Mouse (Mus musculus) megakaryocyte-erythroid progenitor cell, adult 5-6 weeks (primary cell): Measurements from ENCODE around the gene Mtmr3. TPM values are rescaled to one million over a fixed set of nuclear protein-coding genes. Genes with fewer than 3 reads are reported as not detected.

ENCODE experiments used
- ATAC-seq: replicated peaks from 2 replicates; pipeline ENCODE4 v1.8.0; 2016; ENCODE audit warnings: mild to moderate bottlenecking, inconsistent platforms; ENCODE audit not compliant: severe bottlenecking, poor library complexity, low FRiP score, low TSS enrichment
- total RNA-seq, 2 experiments: library from RNA; stranded (forward) in 1 of 2; stranded (reverse) in 1 of 2; fragments of 200-1000, 215-1000 nt in 1 of 2; fragments of >200 nt in 1 of 2; fragmentation: Nextera tagmentation in 1 of 2; gene quantifications; 2 replicates each; pipeline ENCODE4 v1.2.3; 2014 to 2017

Mtmr3 gene
- total RNA-seq, 2 experiments from 2014 or later = 29.1 to 34.7 TPM

DNA sequence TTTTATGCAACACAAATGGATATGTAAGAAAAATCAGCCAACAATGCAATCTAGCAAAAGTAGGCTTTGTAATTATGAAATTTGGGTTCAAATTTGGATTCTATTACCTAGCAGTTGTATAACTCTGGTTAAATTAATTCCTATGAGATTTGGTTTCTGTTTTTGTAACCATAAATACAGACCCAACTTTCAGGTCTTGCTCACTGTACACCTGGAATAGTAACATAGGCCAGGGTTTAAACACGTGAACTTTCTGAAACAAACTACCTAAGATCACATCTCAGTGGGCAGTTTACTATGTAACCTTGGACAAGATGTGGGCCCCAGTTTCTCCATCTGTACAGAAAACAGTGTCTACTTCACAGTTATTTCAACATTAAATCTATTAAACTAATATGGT is 157.3 kb downstream of the Mtmr3 start:
- ATAC-seq = no peak

DNA sequence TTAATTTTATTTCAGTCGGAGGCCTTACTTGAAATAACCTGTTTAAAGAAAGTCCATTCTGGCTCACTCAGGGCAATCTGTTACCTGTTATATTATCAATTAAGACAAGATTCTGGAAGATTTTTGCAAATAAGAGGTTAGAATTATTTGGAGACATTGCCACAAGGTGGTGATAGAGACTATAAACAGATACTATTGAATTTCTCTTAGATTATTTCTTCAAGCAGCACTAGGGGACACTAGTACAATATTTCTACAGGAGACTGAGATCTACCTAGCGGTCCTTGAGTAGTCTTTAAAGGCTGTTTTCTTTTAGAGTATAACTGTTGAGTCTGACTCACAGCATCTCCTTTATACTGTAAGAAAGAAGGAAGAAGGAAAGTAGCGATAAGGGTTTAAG is 158.0 kb downstream of the Mtmr3 start:
- ATAC-seq = no peak

GRCm38 (mm10) chr11:4434461-4434860 is 160.2 kb downstream of the Mtmr3 start:
- no peak for ATAC-seq

Other genes starting within 250 kb of the Mtmr3 start
- not detected in 2 replicates for gene Hormad2, start 153.8 kb downstream of the Mtmr3 start, total RNA-seq (2014; fragmentation: Nextera tagmentation)
- 0.42 and 0.66 TPM in 2 replicates for gene Hormad2, start 153.8 kb downstream of the Mtmr3 start, total RNA-seq (2017)
- gene Gm11032, start 25.2 kb upstream of the Mtmr3 start, total RNA-seq (2014; fragmentation: Nextera tagmentation) = not detected in 2 replicates
- gene Gm11032, start 25.2 kb upstream of the Mtmr3 start, total RNA-seq (2017) = not detected in 2 replicates
- 29.8 and 44.7 TPM in 2 replicates for gene Ascc2, start 42.9 kb upstream of the Mtmr3 start, total RNA-seq (2014; fragmentation: Nextera tagmentation)
- 20.7 and 22.6 TPM in 2 replicates for gene Ascc2, start 42.9 kb upstream of the Mtmr3 start, total RNA-seq (2017)
- 465 and 535 TPM in 2 replicates for gene Uqcr10, start 109.5 kb upstream of the Mtmr3 start, total RNA-seq (2014; fragmentation: Nextera tagmentation)
- gene Uqcr10, start 109.5 kb upstream of the Mtmr3 start, total RNA-seq (2017) = 83.7 and 121 TPM in 2 replicates
- gene Zmat5, start 109.8 kb upstream of the Mtmr3 start, total RNA-seq (2014; fragmentation: Nextera tagmentation) = 24.5 and 37.3 TPM in 2 replicates
- gene Zmat5, start 109.8 kb upstream of the Mtmr3 start, total RNA-seq (2017) = 3.4 and 8.1 TPM in 2 replicates
- not detected in 2 replicates for gene Cabp7, start 151.9 kb upstream of the Mtmr3 start, total RNA-seq (2014; fragmentation: Nextera tagmentation)
- gene Cabp7, start 151.9 kb upstream of the Mtmr3 start, total RNA-seq (2017) = 0.27 TPM in 1 of 2 replicates, not detected in the other